Mouse (Mus musculus) cerebellum, adult 2 months (tissue): ENCODE results near the gene Ubl4b. TPM values are rescaled to one million over a fixed set of nuclear protein-coding genes. Genes with fewer than 3 reads are reported as not detected.

Source experiments
- DNase-seq, 2 experiments: peaks; one replicate each; pipeline ENCODE4 v3.0.0; 2021
- H3K27ac ChIP-seq: fragments of 200-500 bp; 2 replicates; pipeline ENCODE4 v1.5.1; 2012; ENCODE audit warnings: low read length, control low read depth, inconsistent platforms; ENCODE audit not compliant: insufficient read depth
- H3K27me3 ChIP-seq: fragments of 200-500 bp; 2 replicates; pipeline ENCODE4 v1.6.1; 2012; ENCODE audit warnings: inconsistent platforms, mild to moderate bottlenecking, low read length, moderate library complexity; ENCODE audit not compliant: control insufficient read depth, insufficient read depth
- H3K4me1 ChIP-seq: fragments of 200-500 bp; 2 replicates; pipeline ENCODE4 v1.6.1; 2011; ENCODE audit warnings: low read length; ENCODE audit not compliant: control insufficient read depth, insufficient read depth
- H3K4me3 ChIP-seq: fragments of 200-500 bp; replicated peaks from 2 replicates; pipeline ENCODE3; 2011; ENCODE audit warnings: mild to moderate bottlenecking, low read depth, low read length, control low read depth; ENCODE audit not compliant: insufficient read depth
- CTCF ChIP-seq: fragments of 200-500 bp; IDR thresholded peaks from 2 replicates; pipeline ENCODE4 v1.5.1; 2011; ENCODE audit warnings: low read depth, mild to moderate bottlenecking, control low read depth, low read length, moderate library complexity, borderline replicate concordance; ENCODE audit not compliant: insufficient read depth
- POLR2A ChIP-seq: fragments of 200-500 bp; IDR thresholded peaks from 2 replicates; pipeline ENCODE4 v1.6.1; 2011; ENCODE audit warnings: low read length, control low read depth, borderline replicate concordance; ENCODE audit not compliant: insufficient read depth
- WGBS: fragments of 180-500 bp; shearing (Covaris S2); methylation state at CpG from one replicate; pipeline ENCODE4 v1.1.7; 2018; 5-methylcytosine and 5-hydroxymethylcytosine counted together
- polyA plus RNA-seq: library from polyadenylated mRNA; depleted of rRNA; stranded (reverse); fragments of >200 nt; gene quantifications from 2 replicates; pipeline ENCODE4 v1.2.3, GENCODE M21; 2012; rRNA removed

Ubl4b gene
- polyA plus RNA-seq = not detected in 2 replicates

DNA sequence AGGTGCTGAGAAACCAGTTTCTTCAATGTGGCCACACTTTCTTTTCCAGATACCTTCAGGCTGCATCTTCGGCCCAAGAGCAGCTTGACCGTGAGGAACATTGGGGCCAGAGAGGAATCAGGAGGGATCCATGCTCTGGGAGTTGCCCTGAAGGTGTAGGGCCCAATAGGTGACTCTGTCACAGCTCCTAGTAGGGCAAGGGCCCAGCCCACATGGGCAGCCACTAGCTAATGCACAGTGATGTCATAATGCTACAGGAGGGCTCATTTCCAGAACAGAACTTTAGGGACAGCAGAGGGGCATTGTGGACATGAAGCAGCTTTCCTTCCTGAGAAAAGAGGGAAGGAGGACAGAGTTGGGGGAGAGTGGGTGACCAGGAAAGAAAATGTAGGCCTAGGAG lies at the start of gene Ubl4b:
TSS of gene Ubl4b (minus strand) at position 232 of the 400 bp plus-strand sequence.
- WGBS = 98% methylated on average over 2 of the region's 2 CpGs
- Histone ChIP-seq H3K4me1 (no peaks in the 10 kb centered on the region), H3K27me3 (no peaks in the 10 kb centered on the region), H3K4me3 (no peak within 1 kb of the TSS), H3K27ac (no peak within 1 kb of the TSS)
- no peak for DNase-seq
- TF ChIP-seq POLR2A (no peak), CTCF (no peak)

DNA sequence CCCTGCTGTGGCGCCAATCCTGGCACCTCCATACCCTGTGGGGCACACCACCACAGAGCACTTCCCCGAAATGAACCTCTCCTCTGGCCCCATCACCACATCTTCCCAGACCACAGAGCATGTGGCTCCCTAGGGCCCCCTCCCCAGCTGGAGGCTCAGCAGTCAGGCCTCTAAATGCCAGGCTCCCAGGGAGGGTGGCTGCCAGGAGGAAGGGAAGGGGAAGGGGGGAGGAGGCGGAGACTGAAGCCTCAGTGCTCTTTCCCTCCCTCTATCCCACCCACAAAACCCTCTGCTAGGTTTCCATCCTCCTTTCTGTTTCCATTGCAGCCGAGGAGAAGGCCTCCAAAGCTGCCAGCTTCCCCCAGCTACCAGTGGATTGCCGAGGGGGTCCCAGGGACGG lies 45.3 kb upstream of the Ubl4b start:
- no peak overlapping the region for H3K27ac ChIP-seq
- H3K4me1 ChIP-seq = no peaks in the 10 kb centered on the region; the same call in 1 of the 2 replicates
- WGBS = 56% methylated on average over 6 of the region's 6 CpGs
- no peak for DNase-seq
- no peak overlapping the region for H3K4me3 ChIP-seq
- peaks cover 18% of the 10 kb centered on the region; the same call in 1 of the 2 replicates for H3K27me3 ChIP-seq
- TF ChIP-seq POLR2A = no peak

DNA sequence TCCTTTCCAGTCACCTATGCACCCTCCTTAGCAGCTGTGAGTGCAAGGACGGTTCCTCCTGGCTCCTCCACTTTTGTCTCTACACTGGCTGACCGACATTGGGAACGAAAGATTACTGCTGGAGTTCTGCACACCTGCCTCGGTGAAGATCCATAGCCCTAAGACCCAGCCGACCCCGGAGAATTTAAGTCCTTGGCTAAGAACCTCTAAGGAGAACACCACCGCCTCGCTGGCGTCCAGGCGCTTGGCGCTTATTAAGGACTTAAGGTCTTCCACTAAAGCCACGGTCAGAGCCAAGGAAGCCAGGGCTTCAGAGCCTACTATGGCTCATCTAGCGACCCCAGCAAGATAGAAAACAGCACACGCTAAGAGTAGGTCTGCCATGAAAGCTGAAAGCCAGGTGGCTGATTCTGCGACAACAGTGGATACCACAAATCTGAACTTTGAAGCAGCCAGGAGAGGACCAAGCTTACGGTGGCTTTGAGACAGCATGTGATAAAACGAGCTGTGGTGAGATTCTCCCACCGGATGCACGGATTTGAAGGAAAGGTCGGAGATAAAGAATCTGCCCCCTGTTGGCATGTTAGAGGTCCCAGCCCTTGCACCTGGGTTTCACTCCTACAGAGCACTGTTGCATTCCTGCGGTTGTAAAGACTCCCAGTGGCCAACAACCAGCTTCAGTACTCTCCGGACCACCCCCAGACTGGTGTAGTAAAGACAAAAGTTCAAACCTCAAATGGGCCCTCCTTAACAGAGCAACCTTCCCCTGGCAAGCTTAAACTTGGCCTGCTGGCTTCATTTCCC lies 42.9 kb upstream of the Ubl4b start:
- Histone ChIP-seq H3K27ac (no peak overlapping the region), H3K27me3 (peaks cover 21% of the 10 kb centered on the region; the same call in 1 of the 2 replicates), H3K4me3 (no peak overlapping the region), H3K4me1 (no peaks in the 10 kb centered on the region; the same call in 1 of the 2 replicates)
- TF ChIP-seq POLR2A = no peak
- TF ChIP-seq CTCF = no peak
- no peak for DNase-seq
- WGBS = 34% methylated on average over 22 of the region's 22 CpGs

DNA sequence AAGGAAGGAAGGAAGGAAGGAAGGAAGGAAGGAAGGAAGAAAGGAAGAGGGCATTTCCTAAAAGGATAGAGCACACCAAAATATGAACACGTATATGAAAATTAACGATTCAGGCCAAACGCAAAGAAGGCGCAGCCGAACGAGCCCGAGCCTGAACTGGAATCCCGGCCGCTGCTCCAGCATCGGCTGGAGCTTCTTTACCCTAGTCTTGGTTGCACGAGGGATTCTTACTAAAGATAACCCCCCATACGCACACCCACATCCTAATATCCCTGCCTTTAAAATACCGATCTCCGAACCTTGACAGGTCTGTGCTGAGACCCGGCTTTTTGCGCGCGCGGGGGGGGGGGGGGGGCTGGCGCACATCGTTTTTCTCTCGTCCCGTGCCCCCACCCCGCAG lies 42.3 kb upstream of the Ubl4b start:
- TF ChIP-seq POLR2A (no peak), CTCF (no peak)
- Histone ChIP-seq H3K4me3 (no peak overlapping the region), H3K27me3 (peaks cover 21% of the 10 kb centered on the region; the same call in 1 of the 2 replicates), H3K27ac (no peak overlapping the region), H3K4me1 (no peaks in the 10 kb centered on the region; the same call in 1 of the 2 replicates)
- no peak for DNase-seq
- 3% methylated on average over 24 of the region's 24 CpGs for WGBS

DNA sequence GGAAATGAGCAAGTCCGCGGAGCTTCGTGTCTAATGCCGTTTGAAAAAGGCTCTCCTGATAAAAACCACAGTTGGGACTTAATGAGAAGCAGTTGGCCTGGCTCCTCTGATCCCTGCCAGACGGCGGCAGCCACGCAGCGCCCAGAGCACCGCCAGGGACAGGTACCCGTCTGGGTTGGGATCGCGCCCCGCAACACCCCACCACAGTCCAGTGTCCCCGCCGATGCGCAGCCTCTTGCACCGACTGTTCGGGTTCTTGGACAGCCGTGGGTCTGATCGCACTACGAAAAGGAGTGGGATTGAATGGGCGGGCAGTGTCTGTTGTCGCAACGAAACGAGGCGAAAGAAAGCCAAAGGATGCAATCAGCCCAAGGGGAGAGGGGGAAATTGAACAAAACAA lies 41.7 kb upstream of the Ubl4b start:
- TF ChIP-seq CTCF (no peak), POLR2A (no peak)
- peak in 1 of 2 experiments; percentile 58 for DNase-seq
- no peak overlapping the region for H3K4me3 ChIP-seq
- peaks cover 21% of the 10 kb centered on the region; the same call in 1 of the 2 replicates for H3K27me3 ChIP-seq
- H3K27ac ChIP-seq = no peak overlapping the region
- WGBS = 2% methylated on average over 26 of the region's 26 CpGs
- no peaks in the 10 kb centered on the region; the same call in 1 of the 2 replicates for H3K4me1 ChIP-seq

DNA sequence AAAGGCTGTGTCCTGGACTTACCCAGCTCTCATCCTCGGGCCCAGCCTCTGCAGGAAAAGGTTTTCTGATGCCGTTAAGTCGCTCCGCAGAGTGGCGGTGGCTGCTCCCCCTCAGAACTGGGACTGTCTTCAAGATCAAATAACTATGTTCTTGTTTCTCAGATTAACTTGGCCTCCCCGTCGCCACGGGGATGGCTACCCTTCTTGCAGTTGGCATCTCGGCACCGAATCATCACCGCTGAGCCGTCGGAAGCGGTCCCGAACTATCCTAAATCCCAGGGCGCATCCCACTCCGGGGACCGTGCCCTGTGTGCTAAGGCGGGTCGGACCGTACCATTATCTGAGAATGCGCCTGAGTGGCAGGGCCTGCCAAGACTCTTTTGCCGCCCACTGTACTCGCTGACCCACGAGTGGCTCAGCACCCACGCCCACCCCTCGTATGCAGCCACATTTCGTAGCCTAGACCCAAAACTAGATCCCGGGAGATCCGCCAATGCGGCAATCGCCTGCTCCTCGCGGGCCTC lies 41.1 kb upstream of the Ubl4b start:
- Histone ChIP-seq H3K27ac (no peak overlapping the region), H3K27me3 (peaks cover 21% of the 10 kb centered on the region; the same call in 1 of the 2 replicates), H3K4me3 (no peak overlapping the region), H3K4me1 (no peaks in the 10 kb centered on the region; the same call in 1 of the 2 replicates)
- 5% methylated on average over 34 of the region's 34 CpGs for WGBS
- DNase-seq = peak in 1 of 2 experiments; percentile 39
- TF ChIP-seq CTCF = no peak
- no peak for TF ChIP-seq POLR2A

DNA sequence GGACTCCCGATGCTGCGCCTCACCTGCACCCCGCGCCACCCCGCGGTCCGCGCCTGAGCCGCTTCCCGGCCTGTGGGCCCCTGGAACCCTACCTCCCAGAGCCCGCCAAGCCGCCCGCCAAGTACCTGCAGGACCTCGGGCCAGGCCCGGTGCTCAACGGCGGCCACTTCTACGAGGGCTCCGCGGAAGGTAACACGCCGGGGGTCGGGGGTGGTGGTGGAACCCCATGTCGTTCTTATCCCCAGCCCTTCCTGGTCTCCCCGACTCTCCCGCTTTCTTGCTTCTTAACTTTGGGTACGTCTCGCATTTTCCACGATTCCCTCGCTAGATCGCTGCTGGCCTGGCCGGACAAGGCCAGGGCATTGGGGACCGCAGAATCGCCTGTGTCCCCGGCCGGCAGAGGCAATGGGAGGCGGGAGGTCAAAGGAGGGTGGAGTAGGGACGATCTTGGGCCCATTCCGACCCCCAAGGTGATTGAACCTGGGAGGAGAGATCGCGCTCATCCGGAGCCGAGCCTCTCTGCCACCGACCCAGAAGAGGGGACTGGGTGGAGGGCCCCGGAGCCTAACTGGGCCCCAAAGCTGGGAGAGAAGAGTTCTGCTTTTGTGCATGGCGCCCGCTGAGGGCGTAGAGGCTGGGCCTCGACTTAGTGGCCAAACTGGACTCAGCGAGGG lies 40.5 kb upstream of the Ubl4b start:
- peak in 1 of 2 experiments; percentile 40 for DNase-seq
- peaks cover 21% of the 10 kb centered on the region; the same call in 1 of the 2 replicates for H3K27me3 ChIP-seq
- 2% methylated on average over 50 of the region's 50 CpGs for WGBS
- no peak overlapping the region for H3K4me3 ChIP-seq
- H3K4me1 ChIP-seq = no peaks in the 10 kb centered on the region; the same call in 1 of the 2 replicates
- no peak for TF ChIP-seq POLR2A
- no peak for TF ChIP-seq CTCF
- H3K27ac ChIP-seq = no peak overlapping the region
